Mouse (Mus musculus) heart, embryonic 14.5 days (tissue): ENCODE measurements at regions not wholly inside any gene's neighbourhood (a gene's known extent, or its start where the extent isn't known, plus 50 kb on each side); places are given as distances from the start of the nearest gene placed in this dataset.
"Not testable (repeated sequence)": the region's sequence is repeated elsewhere in the genome, so short reads cannot be mapped to it uniquely, and the experiment has no call there.

ENCODE experiments used
- ATAC-seq: fragments of 200-750 bp; cut with Nextera tagmentation; 2 replicates; pipeline ENCODE4 v1.8.0; 2017; ENCODE audit warnings: low read depth, moderate TSS enrichment; ENCODE audit not compliant: insufficient number of reproducible peaks, insufficient read depth, low FRiP score
- H3K27ac ChIP-seq, 2 experiments: fragments of 200-500 bp in 1 of 2; fragments of 300-500 bp in 1 of 2; sonication (generic) in 1 of 2; replicated peaks in 1 of 2; 2 replicates each; pipeline ENCODE4 v1.5.1; 2012 to 2014; ENCODE audit warnings: low read depth in 2 of 2, low read length in 2 of 2, control low read depth in 1 of 2, mild to moderate bottlenecking in 1 of 2, mixed read lengths in 1 of 2; ENCODE audit not compliant: control insufficient read depth in 1 of 2, insufficient read depth in 1 of 2
- H3K27me3 ChIP-seq: fragments of 300-500 bp; sonication (generic); 2 replicates; pipeline ENCODE4 v1.6.1; 2014; ENCODE audit warnings: mild to moderate bottlenecking, low read length, control low read depth; ENCODE audit not compliant: control insufficient read depth, insufficient read depth
- H3K36me3 ChIP-seq: fragments of 300-500 bp; sonication (generic); 2 replicates; pipeline ENCODE4 v1.6.1; 2014; ENCODE audit warnings: mild to moderate bottlenecking, control low read depth, low read length, mixed read lengths; ENCODE audit not compliant: control insufficient read depth, insufficient read depth
- H3K4me1 ChIP-seq, 2 experiments: fragments of 200-500 bp in 1 of 2; fragments of 300-500 bp in 1 of 2; sonication (generic) in 1 of 2; 2 replicates each; pipeline ENCODE4 v1.6.1; 2012 to 2014; ENCODE audit warnings: low read length in 2 of 2, control low read depth in 1 of 2, mixed read lengths in 1 of 2; ENCODE audit not compliant: control insufficient read depth in 2 of 2, insufficient read depth in 2 of 2
- H3K4me2 ChIP-seq: fragments of 300-500 bp; sonication (generic); 2 replicates; pipeline ENCODE4 v1.6.1; 2014; ENCODE audit warnings: mild to moderate bottlenecking, low read length
- H3K4me3 ChIP-seq, 2 experiments: fragments of 200-500 bp in 1 of 2; fragments of 300-500 bp in 1 of 2; sonication (generic) in 1 of 2; 2 replicates each; pipeline ENCODE4 v1.5.1; 2012 to 2014; ENCODE audit warnings: low read length in 2 of 2, mild to moderate bottlenecking in 2 of 2, control low read depth in 1 of 2, low read depth in 1 of 2, moderate library complexity in 1 of 2; ENCODE audit not compliant: control insufficient read depth in 1 of 2, insufficient read depth in 1 of 2
- H3K9ac ChIP-seq: fragments of 300-500 bp; sonication (generic); 2 replicates; pipeline ENCODE4 v1.6.1; 2014; ENCODE audit warnings: mild to moderate bottlenecking, low read length
- H3K9me3 ChIP-seq: fragments of 300-500 bp; sonication (generic); 2 replicates; pipeline ENCODE4 v1.6.1; 2016; ENCODE audit warnings: low read length, control low read depth; ENCODE audit not compliant: control insufficient read depth
- WGBS: fragments of 180-500 bp; shearing (Covaris S2); extraction: QIAGEN DNeasy Blood & Tissue Kit; methylation state at CpG from one replicate; pipeline ENCODE4 v1.1.7; 2014; 5-methylcytosine and 5-hydroxymethylcytosine counted together

GRCm38 (mm10) chr6:37643176-37643575 is 113.2 kb downstream of the Akr1d1 start:
- Histone ChIP-seq H3K27me3 (no peaks in the 10 kb centered on the region), H3K9me3 (no peaks in the 10 kb centered on the region), H3K36me3 (no peaks in the 10 kb centered on the region), H3K4me1 (peaks cover 5 to 11% of the 10 kb centered on the region in 2 experiments), H3K9ac (no peak overlapping the region), H3K4me2 (peak overlapping the region; percentile 57; the same call in 1 of the 2 replicates), H3K27ac (no peak overlapping the region), H3K4me3 (no peak overlapping the region)
- WGBS: 69% methylated on average over 4 of the region's 4 CpGs
- ATAC-seq: no peak

DNA sequence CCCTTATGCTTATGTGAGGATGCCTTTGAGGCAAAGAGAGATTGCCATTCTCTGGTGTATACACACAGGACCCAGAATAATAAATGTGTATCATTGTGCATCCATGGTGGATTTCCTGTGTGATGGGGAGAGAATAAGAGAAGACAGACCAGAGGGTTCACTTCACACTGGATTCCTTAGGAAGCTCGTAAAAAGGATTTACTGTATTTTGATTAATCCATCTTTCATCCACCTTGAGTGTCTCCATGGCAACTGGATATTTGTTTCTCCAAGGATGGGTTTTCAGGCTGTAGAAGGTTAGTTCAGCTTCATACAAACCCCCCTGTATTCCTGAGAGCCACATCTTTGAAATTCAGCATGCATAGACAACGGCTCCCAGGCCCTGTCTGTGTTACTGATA is 113.7 kb downstream of the Akr1d1 start:
- peaks cover 5 to 11% of the 10 kb centered on the region in 2 experiments for H3K4me1 ChIP-seq
- no peak overlapping the region for H3K9ac ChIP-seq
- no peak overlapping the region for H3K27ac ChIP-seq
- H3K36me3 ChIP-seq: no peaks in the 10 kb centered on the region
- WGBS: 76% methylated on average over 2 of the region's 2 CpGs
- no peak for ATAC-seq
- H3K4me2 ChIP-seq: no peak overlapping the region
- no peaks in the 10 kb centered on the region for H3K27me3 ChIP-seq
- no peak overlapping the region for H3K4me3 ChIP-seq
- no peaks in the 10 kb centered on the region for H3K9me3 ChIP-seq

- H3K4me3 ChIP-seq: no peak overlapping the region
- no peaks in the 10 kb centered on the region for H3K27me3 ChIP-seq
- no peaks in the 10 kb centered on the region for H3K9me3 ChIP-seq
- no peak overlapping the region for H3K4me2 ChIP-seq
- peaks cover 5 to 11% of the 10 kb centered on the region in 2 experiments for H3K4me1 ChIP-seq
- H3K27ac ChIP-seq: no peak overlapping the region
- no peak for ATAC-seq
- 85% methylated on average over 14 of the region's 14 CpGs for WGBS
- no peaks in the 10 kb centered on the region for H3K36me3 ChIP-seq
- no peak overlapping the region for H3K9ac ChIP-seq
These were observed 115.6 kb downstream of the Akr1d1 start for GRCm38 (mm10) chr6:37645551-37645950.

GRCm38 (mm10) chr6:37657300-37657699 is 127.3 kb downstream of the Akr1d1 start:
- not testable (repeated sequence) for ATAC-seq, H3K4me2 ChIP-seq, H3K27me3 ChIP-seq, H3K4me1 ChIP-seq, H3K9me3 ChIP-seq, H3K27ac ChIP-seq, H3K36me3 ChIP-seq, H3K4me3 ChIP-seq, H3K9ac ChIP-seq
- WGBS: 81% methylated on average over 3 of the region's 3 CpGs

DNA sequence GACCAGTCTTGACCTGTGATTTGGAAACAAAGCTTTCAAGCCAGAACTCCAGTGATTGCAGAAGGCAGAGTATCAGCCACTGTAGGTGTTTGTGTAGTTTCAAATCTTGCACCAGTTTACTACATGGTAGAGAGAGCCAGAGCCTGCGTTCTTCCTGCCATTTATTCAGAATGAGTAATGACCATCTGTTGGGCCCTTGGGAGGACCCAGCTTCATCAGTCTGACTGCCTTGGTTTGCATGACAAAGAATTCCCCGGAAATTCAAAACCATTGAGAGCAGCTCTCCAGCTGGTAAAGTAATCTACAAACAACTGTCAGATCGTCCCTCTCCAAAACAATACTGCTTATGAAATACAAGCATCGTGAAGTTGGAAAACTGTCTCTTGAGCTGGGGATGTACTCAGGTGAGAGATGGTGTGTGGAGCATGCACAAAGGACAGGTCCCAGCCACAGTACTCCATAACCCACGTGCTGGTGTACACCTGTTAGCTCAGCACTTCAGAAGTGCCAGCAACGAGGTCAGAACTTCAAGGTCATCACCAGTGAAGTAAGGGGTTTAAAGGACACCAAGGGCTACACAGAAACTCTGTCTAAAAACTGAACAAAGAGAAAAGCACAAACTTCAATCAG is 128.2 kb downstream of the Akr1d1 start:
- H3K4me1 ChIP-seq: peaks cover 0 to 5% of the 10 kb centered on the region in 2 experiments; a peak in 1 of 4 replicates
- H3K27me3 ChIP-seq: no peaks in the 10 kb centered on the region
- no peaks in the 10 kb centered on the region for H3K9me3 ChIP-seq
- no peak overlapping the region for H3K4me3 ChIP-seq
- H3K36me3 ChIP-seq: no peaks in the 10 kb centered on the region
- 51% methylated on average over 6 of the region's 6 CpGs for WGBS
- ATAC-seq: no peak
- no peak overlapping the region for H3K4me2 ChIP-seq
- H3K27ac ChIP-seq: no peak overlapping the region
- H3K9ac ChIP-seq: no peak overlapping the region

GRCm38 (mm10) chr6:37662747-37663146 is 132.8 kb downstream of the Akr1d1 start:
- Histone ChIP-seq H3K4me2 (no peak overlapping the region), H3K36me3 (no peaks in the 10 kb centered on the region), H3K27ac (no peak overlapping the region), H3K9ac (no peak overlapping the region), H3K9me3 (no peaks in the 10 kb centered on the region), H3K4me1 (peaks cover 0 to 5% of the 10 kb centered on the region in 2 experiments; a peak in 1 of 4 replicates), H3K4me3 (no peak overlapping the region), H3K27me3 (no peaks in the 10 kb centered on the region)
- 41% methylated on average over 2 of the region's 2 CpGs for WGBS
- no peak for ATAC-seq

DNA sequence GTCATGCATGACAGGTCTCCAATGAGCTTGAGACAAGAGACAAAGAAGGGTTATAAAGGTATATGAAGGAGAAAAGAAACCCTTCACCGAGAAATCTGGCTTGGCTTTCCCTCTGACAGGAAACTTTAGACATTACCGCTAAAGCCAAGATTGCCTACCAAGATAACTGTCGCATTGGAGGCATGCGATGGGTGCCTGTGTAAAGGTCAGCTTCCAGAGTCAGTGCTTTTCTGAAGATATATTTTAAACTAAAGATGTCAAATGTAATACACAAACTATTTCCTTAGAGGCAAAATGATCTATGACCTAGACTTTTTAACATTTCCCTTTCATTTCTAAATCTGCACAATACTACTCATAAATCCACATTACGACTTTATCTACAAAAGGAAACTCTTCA is 135.6 kb downstream of the Akr1d1 start:
- Histone ChIP-seq H3K9me3 (no peaks in the 10 kb centered on the region), H3K4me1 (peaks cover 0 to 7% of the 10 kb centered on the region in 2 experiments; a peak in 1 of 4 replicates), H3K36me3 (no peaks in the 10 kb centered on the region), H3K27ac (no peak overlapping the region), H3K4me3 (no peak overlapping the region), H3K9ac (no peak overlapping the region), H3K4me2 (no peak overlapping the region), H3K27me3 (no peaks in the 10 kb centered on the region)
- no peak for ATAC-seq
- WGBS: 79% methylated on average over 5 of the region's 5 CpGs

GRCm38 (mm10) chr6:37669407-37669806 is 139.4 kb downstream of the Akr1d1 start:
- ATAC-seq: no peak
- Histone ChIP-seq H3K36me3 (no peaks in the 10 kb centered on the region), H3K4me1 (0 out of 4 replicates have a peak, but pooled peaks cover 0 to 2% of the 10 kb centered on the region in 2 experiments), H3K27ac (no peak overlapping the region), H3K4me3 (no peak overlapping the region), H3K27me3 (no peaks in the 10 kb centered on the region), H3K9me3 (0 out of 2 replicates have a peak, but pooled peaks cover 3% of the 10 kb centered on the region), H3K9ac (no peak overlapping the region), H3K4me2 (no peak overlapping the region)
- WGBS: 54% methylated on average over 2 of the region's 2 CpGs
